Mouse (Mus musculus) liver, postnatal 0 days (tissue): ENCODE measurements at regions not wholly inside any gene's neighbourhood (a gene's known extent, or its start where the extent isn't known, plus 50 kb on each side); places are given as distances from the start of the nearest gene placed in this dataset.

ENCODE experiments used
- CTCF ChIP-seq: sonication (generic); IDR thresholded peaks from 2 replicates; pipeline ENCODE4 v1.5.1; 2016; ENCODE audit warnings: antibody characterized with exemption, low read depth
- EP300 ChIP-seq: IDR thresholded peaks from 2 replicates; pipeline ENCODE4 v1.6.1; 2016; ENCODE audit warnings: antibody characterized with exemption, low read depth, mild to moderate bottlenecking

DNA sequence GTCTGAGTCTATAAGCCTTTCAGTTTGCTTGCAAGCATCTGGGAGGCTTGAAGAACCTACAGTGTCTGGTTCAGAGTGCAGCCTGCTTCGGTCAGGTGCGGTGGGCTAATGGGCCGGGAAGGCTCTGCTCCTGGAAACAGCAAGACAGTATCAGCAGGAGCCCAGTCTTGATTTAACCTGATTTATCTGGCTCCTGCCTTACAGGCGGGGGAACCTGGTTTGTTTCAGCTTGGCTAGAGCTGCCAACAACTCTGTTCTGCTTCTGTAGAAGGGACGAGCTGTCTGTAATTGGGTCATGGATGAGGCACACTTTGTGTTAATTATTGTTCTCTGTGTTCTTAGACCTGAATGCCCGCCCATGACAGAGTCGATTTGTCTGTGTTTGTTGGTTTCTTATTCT is 65.3 kb upstream of the Ccdc85a start:
- no peak for TF ChIP-seq CTCF
- no peak for TF ChIP-seq EP300
